Mouse (Mus musculus): ENCODE measurements around the gene Kcnip2. TPM values are rescaled to one million over a fixed set of nuclear protein-coding genes. Genes with fewer than 3 reads are reported as not detected.

Kcnip2 gene
- polyA plus RNA-seq, 1 experiment: 141 TPM

DNA sequence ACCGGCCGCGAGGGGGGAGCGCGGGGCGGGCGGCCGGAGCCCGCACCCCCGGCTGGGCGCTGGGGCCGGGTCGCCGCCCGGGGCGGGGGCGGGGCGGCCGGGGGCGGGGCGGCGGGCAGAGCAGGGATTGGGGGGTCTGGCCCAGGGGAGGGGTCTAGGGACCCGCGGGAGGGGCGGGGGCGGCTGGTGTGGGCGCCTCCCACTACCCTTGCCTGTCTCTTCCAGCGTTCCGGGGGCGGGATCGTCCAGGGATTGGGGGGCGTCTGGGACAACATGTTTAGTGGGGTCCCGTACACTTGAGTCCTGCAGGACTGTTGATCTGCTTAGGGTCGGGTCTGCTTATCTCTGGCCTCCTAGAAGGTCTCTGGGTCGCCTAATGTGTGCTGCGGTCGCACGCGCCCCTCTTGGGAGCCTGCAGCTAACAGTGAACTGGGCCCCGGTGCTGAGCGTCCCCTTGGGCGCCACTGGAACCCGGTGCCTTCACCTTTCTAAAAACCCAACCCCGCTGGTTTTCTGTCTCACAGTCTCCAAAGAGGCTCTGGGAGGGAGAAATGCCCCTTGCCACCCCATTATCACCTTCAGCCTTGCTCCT, 72.8 kb downstream of the Kcnip2 start:
- DNase-seq (ENCODE audit: extremely low spot score in 1 of 2, low spot score in 1 of 2): no peak

GRCm38 (mm10) chr19:45742218-45742983, 73.5 kb downstream of the Kcnip2 start, which contains the start of gene Fgf8:
Gene Fgf8, minus strand, starts transcription at chr19:45742915.
- DNase-seq (ENCODE audit: extremely low spot score in 1 of 2, low spot score in 1 of 2): no peak

Other genes starting within 250 kb of the Kcnip2 start
- 53.4 and 66.2 TPM in 2 replicates for gene Fbxw4, start 155.7 kb downstream of the Kcnip2 start, polyA plus RNA-seq (2012; rRNA removed)
- not detected in 2 replicates for gene Fgf8, start 73.1 kb downstream of the Kcnip2 start, polyA plus RNA-seq (2012; rRNA removed)
- 16.3 and 17.5 TPM in 2 replicates for gene Npm3, start 66.5 kb downstream of the Kcnip2 start, polyA plus RNA-seq (2012; rRNA removed)
- 140 and 147 TPM in 2 replicates for gene Mgea5, start 32.2 kb downstream of the Kcnip2 start, polyA plus RNA-seq (2012; rRNA removed)
- 14.9 and 16.2 TPM in 2 replicates for gene Armh3, start 182.4 kb upstream of the Kcnip2 start, polyA plus RNA-seq (2012; rRNA removed)
- gene Hps6, start 187.4 kb upstream of the Kcnip2 start, polyA plus RNA-seq (2012; rRNA removed): 3.1 and 3.6 TPM in 2 replicates
- gene Pprc1, start 228.8 kb upstream of the Kcnip2 start, polyA plus RNA-seq (2012; rRNA removed): 15.9 TPM in 2 replicates
- 171 and 172 TPM in 2 replicates for gene Ldb1, start 229.2 kb upstream of the Kcnip2 start, polyA plus RNA-seq (2012; rRNA removed)

All from frontal cortex, adult 2 months (tissue).